8 mouse cellular contexts compared by ENCODE assay signal in genomic region chr10:5550168-5551021, GRCm38 (mm10). TPM values are rescaled to one million over a fixed set of nuclear protein-coding genes. Genes with fewer than 3 reads are reported as not detected.
A peak's percentile ranks its signal among the peaks of the same experiment; 100 is the strongest.
DNase-seq lines count a peak whose midpoint lies in the region; ATAC-seq and TF ChIP-seq lines count a peak whose summit lies in the region.

No protein-coding gene starts in this region.

- H3K4me3 ChIP-seq in hindbrain, postnatal 0 days (ENCODE audit: low read length) = peak overlapping the region; percentile 66

- H3K9ac ChIP-seq in hindbrain, postnatal 0 days (replicated peaks; ENCODE audit: low read length) = peak overlapping the region; percentile 80

- no peaks in the 10 kb centered on the region for H3K9me3 ChIP-seq in hindbrain, postnatal 0 days (ENCODE audit: low read length)

- peak; percentile 38 for DNase-seq in T-cell, adult 2 months (ENCODE audit: low spot score)
- DNase-seq in cerebellum, adult 9-11 months = peak; percentile 89
- DNase-seq in frontal cortex, postnatal 14 days (ENCODE audit: low spot score in 2 of 2) = peak; percentile 37 to 41
- peak; percentile 77 for DNase-seq in hindbrain, postnatal 0 days (ENCODE audit: low spot score)
- DNase-seq in left cerebral cortex, adult 8-10 months (ENCODE audit: low spot score in 2 of 2) = peak; percentile 60 to 72
- DNase-seq in lung, postnatal 36 days = peak; percentile 56
- DNase-seq in retina, embryonic 14.5 days (ENCODE audit: low spot score) = peak; percentile 68
- DNase-seq in thymus, postnatal 36 days = peak; percentile 54 to 72

- TF ChIP-seq CTCF in hindbrain, postnatal 0 days (IDR thresholded peaks at IDR 0.05; ENCODE audit: low read depth) = peak; percentile 51

- peak overlapping the region; percentile 87 for H3K4me2 ChIP-seq in hindbrain, postnatal 0 days (ENCODE audit: low read depth, low read length)

- 1% methylated on average over 44 of the region's 44 CpGs for WGBS in hindbrain, postnatal 0 days

- peak overlapping the region; percentile 93 for H3K27ac ChIP-seq in hindbrain, postnatal 0 days

- no peaks in the 10 kb centered on the region for H3K27me3 ChIP-seq in hindbrain, postnatal 0 days (ENCODE audit: insufficient read depth, low read length)

- no peaks in the 10 kb centered on the region for H3K36me3 ChIP-seq in hindbrain, postnatal 0 days (ENCODE audit: insufficient read depth, low read length)

- peaks cover 4% of the 10 kb centered on the region; the same call in 1 of the 2 replicates for H3K4me1 ChIP-seq in hindbrain, postnatal 0 days (ENCODE audit: insufficient read depth, low read length)

- peak; percentile 92 for ATAC-seq in hindbrain, postnatal 0 days

RNA-seq across cellular contexts. Expression of gene Syne1, which starts 0.9 kb away (rescaled TPM):
- total RNA-seq in hindbrain, postnatal 0 days (2014; rRNA removed) = 84.4 and 93.3 TPM in 2 replicates
- 18.3 and 18.7 TPM in 2 replicates for polyA plus RNA-seq in hindbrain, postnatal 0 days (2015; fragmentation: Nextera tagmentation; extraction: Ambion mirVana)
- 100 to 1,000 TPM; 289 to 355 (median 322) TPM for total RNA-seq in left cerebral cortex, adult 8-10 months (2022)

RNA-seq across cellular contexts. Expression of gene Myct1, which starts 43.2 kb away (rescaled TPM):
- total RNA-seq in hindbrain, postnatal 0 days (2014; rRNA removed) = 0.43 and 0.89 TPM in 2 replicates
- 0.91 and 1.0 TPM in 2 replicates for polyA plus RNA-seq in hindbrain, postnatal 0 days (2015; fragmentation: Nextera tagmentation; extraction: Ambion mirVana)
- total RNA-seq in left cerebral cortex, adult 8-10 months (2022) = under 1 TPM; 0.28 to 0.53 (median 0.38) TPM

Comparison
In these comparisons a context has a peak if more than half of its experiments do, and no peak if none do; other contexts are left out.
1. Peak in every context shown above with its lines: DNase-seq, ATAC-seq, H3K4me3 ChIP-seq and H3K27ac ChIP-seq.
2. DNase-seq: peak in every context shown above with its lines; median percentile 89 in cerebellum, adult 9-11 months; 77 in hindbrain, postnatal 0 days; 68 in retina, embryonic 14.5 days; 66 in left cerebral cortex, adult 8-10 months; 63 in thymus, postnatal 36 days; 56 in lung, postnatal 36 days; 39 in frontal cortex, postnatal 14 days; 38 in T-cell, adult 2 months.